Mouse (Mus musculus): ENCODE results near the gene S100z. TPM values are rescaled to one million over a fixed set of nuclear protein-coding genes. Genes with fewer than 3 reads are reported as not detected.

Gene S100z
- polyA plus RNA-seq, 1 experiment from 2014 or later = not detected

GRCm38 (mm10) chr13:95514756-95515155, 36.2 kb upstream of the S100z start:
- ATAC-seq (replicated peaks; ENCODE audit: low FRiP score, low read depth) (no peak), DNase-seq (ENCODE audit: low spot score) (peak; percentile 45)
- TF ChIP-seq CTCF (IDR thresholded peaks at IDR 0.05; ENCODE audit: low read depth) = no peak
- Histone ChIP-seq H3K36me3 (ENCODE audit: insufficient read depth, low read length) (no peaks in the 10 kb centered on the region), H3K4me3 (replicated peaks; ENCODE audit: low read depth, low read length) (no peak overlapping the region), H3K27ac (no peak overlapping the region), H3K4me2 (ENCODE audit: low read length) (no peak overlapping the region), H3K27me3 (ENCODE audit: insufficient read depth, low read length) (no peaks in the 10 kb centered on the region), H3K9me3 (replicated peaks; ENCODE audit: low read length) (no peaks in the 10 kb centered on the region), H3K4me1 (replicated peaks; ENCODE audit: insufficient read depth, low read length) (no peaks in the 10 kb centered on the region), H3K9ac (ENCODE audit: low read depth, low read length) (no peak overlapping the region)
- WGBS = 51% methylated on average over 4 of the region's 4 CpGs

- 88% methylated on average over 5 of the region's 5 CpGs for WGBS
- Histone ChIP-seq H3K27me3 (ENCODE audit: insufficient read depth, low read length) (no peaks in the 10 kb centered on the region), H3K4me1 (replicated peaks; ENCODE audit: insufficient read depth, low read length) (no peaks in the 10 kb centered on the region), H3K36me3 (ENCODE audit: insufficient read depth, low read length) (no peaks in the 10 kb centered on the region), H3K4me3 (replicated peaks; ENCODE audit: low read depth, low read length) (no peak overlapping the region), H3K9me3 (replicated peaks; ENCODE audit: low read length) (no peaks in the 10 kb centered on the region), H3K9ac (ENCODE audit: low read depth, low read length) (no peak overlapping the region), H3K27ac (no peak overlapping the region), H3K4me2 (ENCODE audit: low read length) (no peak overlapping the region)
- no peak for TF ChIP-seq CTCF (IDR thresholded peaks at IDR 0.05; ENCODE audit: low read depth)
- no peak for ATAC-seq (replicated peaks; ENCODE audit: low FRiP score, low read depth)
- no peak for DNase-seq (ENCODE audit: low spot score)
Measured at GRCm38 (mm10) chr13:95510054-95510453, 31.5 kb upstream of the S100z start.

- Histone ChIP-seq H3K27me3 (ENCODE audit: insufficient read depth, low read length) (no peaks in the 10 kb centered on the region), H3K4me1 (replicated peaks; ENCODE audit: insufficient read depth, low read length) (no peaks in the 10 kb centered on the region), H3K36me3 (ENCODE audit: insufficient read depth, low read length) (no peaks in the 10 kb centered on the region), H3K4me2 (ENCODE audit: low read length) (no peak overlapping the region), H3K27ac (no peak overlapping the region), H3K9ac (ENCODE audit: low read depth, low read length) (no peak overlapping the region), H3K4me3 (replicated peaks; ENCODE audit: low read depth, low read length) (no peak overlapping the region), H3K9me3 (replicated peaks; ENCODE audit: low read length) (no peaks in the 10 kb centered on the region)
- WGBS = 53% methylated on average over 8 of the region's 8 CpGs
- DNase-seq (ENCODE audit: low spot score) (no peak), ATAC-seq (replicated peaks; ENCODE audit: low FRiP score, low read depth) (no peak)
- no peak for TF ChIP-seq CTCF (IDR thresholded peaks at IDR 0.05; ENCODE audit: low read depth)
Measured at GRCm38 (mm10) chr13:95503279-95503917, 24.9 kb upstream of the S100z start.

GRCm38 (mm10) chr13:95496601-95497000, 18.1 kb upstream of the S100z start:
- no peaks in the 10 kb centered on the region for H3K27me3 ChIP-seq (ENCODE audit: insufficient read depth, low read length)
- WGBS = 92% methylated on average over 3 of the region's 3 CpGs
- ATAC-seq (replicated peaks; ENCODE audit: low FRiP score, low read depth) = no peak

GRCm38 (mm10) chr13:95494812-95495211, 16.3 kb upstream of the S100z start:
- no peak for TF ChIP-seq CTCF (IDR thresholded peaks at IDR 0.05; ENCODE audit: low read depth)
- no peaks in the 10 kb centered on the region for H3K9me3 ChIP-seq (replicated peaks; ENCODE audit: low read length)
- 0 out of 2 replicates have a peak overlapping the region, but pooled peaks have one; percentile 5 for H3K27ac ChIP-seq
- H3K36me3 ChIP-seq (ENCODE audit: insufficient read depth, low read length) = no peaks in the 10 kb centered on the region
- no peak overlapping the region for H3K4me3 ChIP-seq (replicated peaks; ENCODE audit: low read depth, low read length)
- no peaks in the 10 kb centered on the region for H3K4me1 ChIP-seq (replicated peaks; ENCODE audit: insufficient read depth, low read length)
- no peak overlapping the region for H3K4me2 ChIP-seq (ENCODE audit: low read length)
- H3K9ac ChIP-seq (ENCODE audit: low read depth, low read length) = no peak overlapping the region
- no peaks in the 10 kb centered on the region for H3K27me3 ChIP-seq (ENCODE audit: insufficient read depth, low read length)
- 45% methylated on average over 8 of the region's 8 CpGs for WGBS
- ATAC-seq (replicated peaks; ENCODE audit: low FRiP score, low read depth) = no peak
- peak; percentile 57 for DNase-seq (ENCODE audit: low spot score)

More at GRCm38 (mm10) chr13:95496601-95497000, 18.1 kb upstream of the S100z start:
- Histone ChIP-seq H3K9ac (ENCODE audit: low read depth, low read length) (no peak overlapping the region), H3K4me3 (replicated peaks; ENCODE audit: low read depth, low read length) (no peak overlapping the region), H3K9me3 (replicated peaks; ENCODE audit: low read length) (no peaks in the 10 kb centered on the region), H3K4me2 (ENCODE audit: low read length) (no peak overlapping the region), H3K27ac (no peak overlapping the region), H3K4me1 (replicated peaks; ENCODE audit: insufficient read depth, low read length) (no peaks in the 10 kb centered on the region), H3K36me3 (ENCODE audit: insufficient read depth, low read length) (no peaks in the 10 kb centered on the region)
- TF ChIP-seq CTCF (IDR thresholded peaks at IDR 0.05; ENCODE audit: low read depth) = no peak
- no peak for DNase-seq (ENCODE audit: low spot score)

- no peak overlapping the region for H3K9ac ChIP-seq (ENCODE audit: low read depth, low read length)
- no peak for TF ChIP-seq CTCF (IDR thresholded peaks at IDR 0.05; ENCODE audit: low read depth)
- ATAC-seq (replicated peaks; ENCODE audit: low FRiP score, low read depth) (no peak), DNase-seq (ENCODE audit: low spot score) (no peak)
- H3K27ac ChIP-seq = no peak overlapping the region
- H3K9me3 ChIP-seq (replicated peaks; ENCODE audit: low read length) = no peaks in the 10 kb centered on the region
- H3K4me3 ChIP-seq (replicated peaks; ENCODE audit: low read depth, low read length) = no peak overlapping the region
- no peaks in the 10 kb centered on the region for H3K27me3 ChIP-seq (ENCODE audit: insufficient read depth, low read length)
- 61% methylated on average over 5 of the region's 5 CpGs for WGBS
- H3K4me1 ChIP-seq (replicated peaks; ENCODE audit: insufficient read depth, low read length) = no peaks in the 10 kb centered on the region
- H3K4me2 ChIP-seq (ENCODE audit: low read length) = no peak overlapping the region
- H3K36me3 ChIP-seq (ENCODE audit: insufficient read depth, low read length) = no peaks in the 10 kb centered on the region
Measured at GRCm38 (mm10) chr13:95493296-95493695, 14.8 kb upstream of the S100z start.

GRCm38 (mm10) chr13:95491327-95491726, 12.8 kb upstream of the S100z start:
- DNase-seq (ENCODE audit: low spot score) (no peak), ATAC-seq (replicated peaks; ENCODE audit: low FRiP score, low read depth) (0 out of 2 replicates have a peak, but pooled peaks have one; percentile 13)
- Histone ChIP-seq H3K27ac (no peak overlapping the region), H3K9ac (ENCODE audit: low read depth, low read length) (no peak overlapping the region), H3K4me1 (replicated peaks; ENCODE audit: insufficient read depth, low read length) (no peaks in the 10 kb centered on the region), H3K4me2 (ENCODE audit: low read length) (no peak overlapping the region), H3K9me3 (replicated peaks; ENCODE audit: low read length) (no peaks in the 10 kb centered on the region), H3K4me3 (replicated peaks; ENCODE audit: low read depth, low read length) (no peak overlapping the region), H3K36me3 (ENCODE audit: insufficient read depth, low read length) (no peaks in the 10 kb centered on the region), H3K27me3 (ENCODE audit: insufficient read depth, low read length) (no peaks in the 10 kb centered on the region)
- TF ChIP-seq CTCF (IDR thresholded peaks at IDR 0.05; ENCODE audit: low read depth) = no peak
- WGBS = 70% methylated on average over 11 of the region's 11 CpGs

All from kidney, postnatal 0 days (tissue).